Mouse (Mus musculus): ENCODE data around the gene Def6. TPM values are rescaled to one million over a fixed set of nuclear protein-coding genes. Genes with fewer than 3 reads are reported as not detected.

Gene Def6
- total RNA-seq, 2 experiments from 2014 or later = 2.4 to 2.6 TPM

GRCm38 (mm10) chr17:28188313-28188712 lies 19.3 kb upstream of the Def6 start:
- Histone ChIP-seq H3K27ac (no peak overlapping the region), H3K4me3 (no peak overlapping the region)
- DNase-seq (ENCODE audit: low spot score in 2 of 2) = no peak
- TF ChIP-seq CTCF (conservative IDR thresholded peaks at IDR 0.05) = no peak

- DNase-seq (ENCODE audit: low spot score in 2 of 2) = no peak
- no peak overlapping the region for H3K27ac ChIP-seq
- TF ChIP-seq CTCF (conservative IDR thresholded peaks at IDR 0.05) = no peak; the same call in 1 of the 2 replicates
- no peak overlapping the region for H3K4me3 ChIP-seq
Observed at GRCm38 (mm10) chr17:28192754-28193153, 14.8 kb upstream of the Def6 start.

GRCm38 (mm10) chr17:28193559-28193958 lies 14.0 kb upstream of the Def6 start:
- Histone ChIP-seq H3K4me3 (no peak overlapping the region), H3K27ac (no peak overlapping the region)
- DNase-seq (ENCODE audit: low spot score in 2 of 2) = no peak
- TF ChIP-seq CTCF (conservative IDR thresholded peaks at IDR 0.05) = no peak

- Histone ChIP-seq H3K4me3 (no peak overlapping the region), H3K27ac (no peak overlapping the region)
- TF ChIP-seq CTCF (conservative IDR thresholded peaks at IDR 0.05) = no peak
- DNase-seq (ENCODE audit: low spot score in 2 of 2) = no peak
Observed at GRCm38 (mm10) chr17:28195033-28195432, 12.5 kb upstream of the Def6 start.

- Histone ChIP-seq H3K4me3 (no peak overlapping the region), H3K27ac (no peak overlapping the region)
- no peak for DNase-seq (ENCODE audit: low spot score in 2 of 2)
- TF ChIP-seq CTCF (conservative IDR thresholded peaks at IDR 0.05) = no peak
Observed at GRCm38 (mm10) chr17:28197646-28198045, 9.9 kb upstream of the Def6 start.

GRCm38 (mm10) chr17:28201982-28202381 lies 5.6 kb upstream of the Def6 start:
- no peak for DNase-seq (ENCODE audit: low spot score in 2 of 2)
- no peak for TF ChIP-seq CTCF (conservative IDR thresholded peaks at IDR 0.05)
- Histone ChIP-seq H3K4me3 (no peak overlapping the region), H3K27ac (no peak overlapping the region)

GRCm38 (mm10) chr17:28204052-28204720 lies 3.4 kb upstream of the Def6 start:
- peak; percentile 86 for TF ChIP-seq CTCF (conservative IDR thresholded peaks at IDR 0.05)
- Histone ChIP-seq H3K27ac (no peak overlapping the region), H3K4me3 (no peak overlapping the region)
- DNase-seq (ENCODE audit: low spot score in 2 of 2) = peak; percentile 39 to 65

- no peak for DNase-seq (ENCODE audit: low spot score in 2 of 2)
- no peak overlapping the region for H3K4me3 ChIP-seq
- TF ChIP-seq CTCF (conservative IDR thresholded peaks at IDR 0.05) = no peak
- no peak overlapping the region for H3K27ac ChIP-seq
Observed at GRCm38 (mm10) chr17:28205443-28205842, 2.1 kb upstream of the Def6 start.

GRCm38 (mm10) chr17:28207092-28207491 lies 486 bp upstream of the Def6 start:
- Histone ChIP-seq H3K27ac (peak overlapping the region; percentile 75), H3K4me3 (no peak overlapping the region)
- no peak for DNase-seq (ENCODE audit: low spot score in 2 of 2)
- no peak for TF ChIP-seq CTCF (conservative IDR thresholded peaks at IDR 0.05)

GRCm38 (mm10) chr17:28208314-28208612 lies 685 bp downstream of the Def6 start:
- H3K4me3 ChIP-seq = peak overlapping the region; percentile 50
- no peak for TF ChIP-seq CTCF (conservative IDR thresholded peaks at IDR 0.05)

GRCm38 (mm10) chr17:28209457-28210110 lies 2.0 kb downstream of the Def6 start:
- no peak for TF ChIP-seq CTCF (conservative IDR thresholded peaks at IDR 0.05)
- DNase-seq (ENCODE audit: low spot score in 2 of 2) = no peak
- H3K4me3 ChIP-seq = no peak overlapping the region
- no peak overlapping the region for H3K27ac ChIP-seq

More at GRCm38 (mm10) chr17:28208314-28208612, 685 bp downstream of the Def6 start:
- peak overlapping the region; percentile 75 for H3K27ac ChIP-seq
- DNase-seq (ENCODE audit: low spot score in 2 of 2) = no peak

GRCm38 (mm10) chr17:28211921-28212341 lies 4.4 kb downstream of the Def6 start:
- DNase-seq (ENCODE audit: low spot score in 2 of 2) = no peak
- no peak overlapping the region for H3K27ac ChIP-seq
- no peak overlapping the region for H3K4me3 ChIP-seq
- no peak for TF ChIP-seq CTCF (conservative IDR thresholded peaks at IDR 0.05)

- no peak for TF ChIP-seq CTCF (conservative IDR thresholded peaks at IDR 0.05)
- H3K4me3 ChIP-seq = no peak overlapping the region
- DNase-seq (ENCODE audit: low spot score in 2 of 2) = no peak
- H3K27ac ChIP-seq = no peak overlapping the region
Observed at GRCm38 (mm10) chr17:28212391-28212790, 4.8 kb downstream of the Def6 start.

GRCm38 (mm10) chr17:28213236-28213635 lies 5.7 kb downstream of the Def6 start:
- no peak overlapping the region for H3K4me3 ChIP-seq
- H3K27ac ChIP-seq = no peak overlapping the region
- no peak for DNase-seq (ENCODE audit: low spot score in 2 of 2)
- TF ChIP-seq CTCF (conservative IDR thresholded peaks at IDR 0.05) = peak; percentile 60
